Mouse (Mus musculus): ENCODE measurements around the gene Fam72a. TPM values are rescaled to one million over a fixed set of nuclear protein-coding genes. Genes with fewer than 3 reads are reported as not detected.

Gene Fam72a
- total RNA-seq, 2 experiments from 2014 or later, result 1.4 to 1.7 TPM

DNA sequence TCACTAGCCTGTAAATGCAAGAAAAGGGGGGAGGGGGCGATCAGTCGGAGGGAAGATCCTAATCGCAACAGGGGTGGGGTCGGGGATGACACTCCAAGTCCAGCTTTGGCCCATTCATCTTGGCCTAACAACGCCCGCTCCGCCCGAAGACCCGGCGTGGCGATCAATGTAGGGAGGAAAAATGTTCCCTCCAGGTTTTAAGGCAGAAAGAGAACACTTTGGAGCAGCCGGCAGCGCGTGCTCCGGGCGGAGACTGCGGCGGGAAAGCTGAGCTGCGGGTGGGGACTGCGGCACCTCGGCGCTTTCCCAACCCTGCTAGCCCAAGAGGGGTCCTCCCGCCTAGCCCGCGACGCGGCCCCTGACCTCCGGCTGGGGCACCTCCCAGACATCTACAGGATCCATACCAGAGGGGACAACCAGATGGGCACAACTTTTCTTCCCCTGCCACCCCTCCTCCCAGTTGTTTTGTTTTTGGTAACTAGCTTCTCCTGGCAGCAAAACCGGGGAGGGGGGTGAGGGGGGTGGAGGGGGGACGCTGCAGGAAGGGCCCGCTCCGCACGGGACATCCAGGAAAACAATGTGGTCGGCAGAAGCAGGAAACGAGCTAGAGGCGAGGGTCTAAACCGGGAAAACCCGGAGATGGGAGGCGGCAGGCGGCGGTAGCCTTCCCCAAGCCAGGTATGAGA lies 2.0 kb upstream of the Fam72a start:
- DNase-seq (ENCODE audit: extremely low spot score in 1 of 2, low spot score in 2 of 2), result peak; percentile 42 to 71
- intact Hi-C loops (cut with DNase I), result loop anchor here (5.0 kb wide), 2 partner anchors 98 to 228 kb away; no protein-coding TSS in a partner anchor

DNA sequence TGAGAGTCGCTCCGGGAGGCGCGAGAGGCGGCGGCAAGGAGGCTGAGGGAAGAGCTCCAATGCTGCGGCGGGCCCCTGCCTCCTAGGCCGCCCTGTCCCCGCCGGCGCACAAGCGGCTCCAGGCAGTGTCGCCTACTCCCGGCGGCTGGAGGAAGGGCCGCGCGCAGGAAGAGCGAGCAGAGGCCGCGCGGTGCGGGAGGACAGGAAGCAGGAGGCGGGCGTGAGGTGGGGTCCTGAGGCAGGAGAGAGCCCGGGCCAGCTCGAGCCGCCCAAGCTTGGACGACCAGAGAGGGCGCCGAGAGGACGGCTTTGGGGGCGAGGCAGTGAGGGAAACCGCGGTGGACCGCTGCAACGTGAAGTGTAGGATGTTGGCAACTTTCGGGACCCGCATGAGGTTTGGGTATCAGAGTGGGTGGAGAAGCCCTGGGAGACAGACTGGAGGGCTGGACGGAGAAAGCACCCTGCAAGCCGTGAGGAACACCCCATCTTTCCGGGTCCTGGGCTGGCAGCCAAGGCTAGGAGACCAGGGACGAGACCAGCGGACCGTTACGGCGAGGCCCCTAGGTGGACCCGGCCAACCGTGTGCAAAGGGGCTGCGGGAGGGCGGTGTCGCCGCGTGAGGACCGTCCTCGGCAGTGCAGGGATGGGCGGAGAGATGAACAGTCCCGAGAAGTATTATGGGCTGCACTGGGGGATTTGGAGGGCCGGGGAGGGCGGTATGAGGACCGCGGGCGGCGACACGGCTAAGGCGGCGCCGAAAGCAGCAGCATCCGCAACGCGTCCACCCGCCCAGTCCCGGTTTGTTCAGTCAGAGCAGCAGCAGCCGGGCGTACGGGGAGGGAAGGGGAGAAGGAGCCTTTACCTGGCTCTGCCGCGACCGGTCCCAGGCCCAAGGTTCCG lies 1.1 kb upstream of the Fam72a start:
- DNase-seq (ENCODE audit: extremely low spot score in 1 of 2, low spot score in 2 of 2), result peak; percentile 50 to 90
- intact Hi-C loops (cut with DNase I), result loop anchor here (5.0 kb wide), 2 partner anchors 99 to 229 kb away; no protein-coding TSS in a partner anchor

DNA sequence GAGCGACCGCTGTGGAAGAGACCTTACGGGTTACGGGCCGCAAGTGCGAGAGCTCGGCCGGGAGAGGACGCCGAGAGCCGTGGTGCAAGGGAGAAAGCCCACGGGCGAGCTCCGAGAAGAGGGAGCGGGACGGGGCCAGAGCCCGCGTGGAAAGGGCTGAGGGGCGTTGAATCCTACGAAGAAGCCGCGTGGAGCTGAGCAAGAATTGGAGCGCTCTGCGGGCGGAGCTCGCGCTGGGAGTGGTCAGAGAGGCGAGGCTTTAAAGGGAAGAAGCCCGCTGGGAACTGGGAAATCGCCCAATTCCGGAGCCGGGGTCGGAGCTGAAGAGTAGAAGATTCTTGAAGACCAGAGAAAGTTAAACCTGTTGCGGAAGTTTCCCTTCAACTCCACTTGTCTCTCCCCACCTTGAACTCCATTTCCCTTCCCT lies 391 bp downstream of the Fam72a start:
- peak; percentile 46 to 90 for DNase-seq (ENCODE audit: extremely low spot score in 1 of 2, low spot score in 2 of 2)
- intact Hi-C loops (cut with DNase I), result loop anchor here (5.0 kb wide), 2 partner anchors 101 to 231 kb away; no protein-coding TSS in a partner anchor

DNA sequence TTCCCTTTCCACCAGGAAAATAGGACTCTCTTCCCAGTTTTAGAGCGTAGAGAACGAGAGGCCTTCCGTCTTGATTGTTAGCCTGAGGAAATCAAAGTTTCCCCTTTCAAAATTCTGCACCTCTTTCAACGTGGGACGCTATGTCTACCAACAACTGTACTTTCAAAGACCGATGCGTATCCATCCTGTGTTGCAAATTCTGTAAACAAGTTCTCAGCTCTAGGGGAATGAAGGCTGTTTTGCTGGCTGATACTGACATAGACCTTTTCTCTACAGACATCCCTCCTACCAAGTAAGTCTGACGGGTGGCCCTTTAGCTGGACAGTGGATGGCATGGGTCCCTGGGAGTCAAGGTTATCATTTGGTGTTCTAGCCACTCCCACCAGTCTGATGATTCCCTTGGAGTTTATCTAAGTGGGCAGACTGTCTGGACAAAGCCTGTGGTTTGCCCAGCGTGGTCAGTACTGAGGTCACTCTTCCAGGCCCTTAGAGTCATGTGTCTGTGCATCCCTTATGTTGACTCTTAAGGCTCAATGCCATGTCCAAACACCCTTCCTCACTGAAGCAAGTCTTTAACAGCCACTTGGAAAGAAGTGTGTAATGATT lies 961 bp downstream of the Fam72a start:
- intact Hi-C loops (cut with DNase I), result loop anchor here (5.0 kb wide), 2 partner anchors 101 to 231 kb away; no protein-coding TSS in a partner anchor
- no peak for DNase-seq (ENCODE audit: extremely low spot score in 1 of 2, low spot score in 2 of 2)

DNA sequence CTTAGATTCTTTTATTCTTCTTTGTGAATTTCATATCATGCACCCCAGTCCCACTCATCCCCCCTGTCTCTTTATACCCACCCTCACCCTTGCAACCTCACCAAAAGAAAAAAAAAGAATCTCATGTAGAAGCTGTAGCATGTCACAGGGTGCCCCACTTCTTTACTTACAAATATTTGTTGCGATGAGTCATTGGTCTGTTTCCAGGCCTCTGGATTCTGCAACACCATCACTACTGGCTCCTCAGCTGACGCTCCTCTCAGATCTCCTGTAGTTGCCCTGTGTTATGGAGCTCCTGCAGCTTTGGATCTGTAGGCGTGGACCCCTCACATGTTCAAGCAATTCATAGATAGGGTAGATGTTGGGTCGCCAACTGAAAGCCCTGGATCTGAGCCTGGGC lies 12.1 kb downstream of the Fam72a start:
- DNase-seq (ENCODE audit: extremely low spot score in 1 of 2, low spot score in 2 of 2), result no peak
- intact Hi-C loops (cut with DNase I), result no loop called here

DNA sequence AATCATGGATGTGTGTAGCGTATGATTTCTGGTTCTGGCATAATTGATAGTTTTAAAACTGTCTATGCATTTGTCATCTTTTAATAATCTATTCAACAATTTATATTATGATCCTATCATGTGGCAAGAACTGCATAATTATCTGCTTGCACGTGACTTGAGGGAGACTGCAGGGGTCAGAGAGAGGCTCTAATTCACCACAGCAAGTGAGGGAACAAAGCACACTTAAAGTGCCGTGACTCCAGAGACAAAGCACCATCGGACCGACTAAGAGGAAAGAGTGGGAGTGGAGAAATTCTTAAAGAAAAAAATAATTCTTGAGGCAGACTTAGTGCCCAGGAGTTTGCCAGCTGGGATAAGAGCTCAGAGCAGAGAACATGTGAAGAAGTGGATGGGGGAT lies 13.1 kb downstream of the Fam72a start:
- no peak for DNase-seq (ENCODE audit: extremely low spot score in 1 of 2, low spot score in 2 of 2)
- intact Hi-C loops (cut with DNase I), result no loop called here

DNA sequence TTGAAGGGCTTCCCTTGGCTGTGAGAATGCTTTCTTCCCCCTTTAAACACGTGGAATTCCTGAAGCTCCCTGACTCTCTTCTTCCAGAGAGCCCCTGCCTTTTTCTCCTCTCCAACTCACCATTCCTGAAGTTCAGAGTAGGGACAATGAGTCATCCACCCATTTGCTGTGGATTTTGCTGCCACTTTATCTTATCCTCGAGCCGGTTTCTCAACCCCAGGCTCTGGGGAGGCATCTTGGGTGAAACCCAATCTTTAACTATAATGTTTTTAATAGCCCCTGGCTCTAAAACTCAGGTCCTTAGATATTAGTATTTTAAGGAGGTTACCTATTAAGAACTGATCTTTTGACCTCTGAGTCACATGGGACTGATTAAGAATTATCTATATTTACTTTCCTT lies 13.7 kb downstream of the Fam72a start:
- no peak for DNase-seq (ENCODE audit: extremely low spot score in 1 of 2, low spot score in 2 of 2)
- intact Hi-C loops (cut with DNase I), result no loop called here

DNA sequence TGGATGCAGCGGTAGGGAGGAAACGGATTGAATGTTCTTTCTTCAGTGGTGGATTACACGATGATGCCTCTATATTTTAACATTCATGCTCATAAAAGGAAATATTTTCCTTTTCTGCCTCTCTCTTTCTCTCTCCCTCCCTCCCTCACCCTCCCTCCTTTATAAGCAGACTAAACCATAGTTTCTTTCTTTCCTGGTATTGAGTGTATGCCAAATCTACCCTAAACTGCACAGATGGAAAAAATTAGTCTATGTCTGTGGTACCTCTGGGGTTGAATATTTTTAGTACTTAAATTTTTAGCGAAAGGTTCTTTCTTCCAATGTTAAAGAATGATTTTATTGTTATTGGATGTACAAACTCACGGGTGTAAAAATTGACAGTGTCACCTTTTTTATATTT lies 14.2 kb downstream of the Fam72a start:
- intact Hi-C loops (cut with DNase I), result no loop called here
- no peak for DNase-seq (ENCODE audit: extremely low spot score in 1 of 2, low spot score in 2 of 2)

DNA sequence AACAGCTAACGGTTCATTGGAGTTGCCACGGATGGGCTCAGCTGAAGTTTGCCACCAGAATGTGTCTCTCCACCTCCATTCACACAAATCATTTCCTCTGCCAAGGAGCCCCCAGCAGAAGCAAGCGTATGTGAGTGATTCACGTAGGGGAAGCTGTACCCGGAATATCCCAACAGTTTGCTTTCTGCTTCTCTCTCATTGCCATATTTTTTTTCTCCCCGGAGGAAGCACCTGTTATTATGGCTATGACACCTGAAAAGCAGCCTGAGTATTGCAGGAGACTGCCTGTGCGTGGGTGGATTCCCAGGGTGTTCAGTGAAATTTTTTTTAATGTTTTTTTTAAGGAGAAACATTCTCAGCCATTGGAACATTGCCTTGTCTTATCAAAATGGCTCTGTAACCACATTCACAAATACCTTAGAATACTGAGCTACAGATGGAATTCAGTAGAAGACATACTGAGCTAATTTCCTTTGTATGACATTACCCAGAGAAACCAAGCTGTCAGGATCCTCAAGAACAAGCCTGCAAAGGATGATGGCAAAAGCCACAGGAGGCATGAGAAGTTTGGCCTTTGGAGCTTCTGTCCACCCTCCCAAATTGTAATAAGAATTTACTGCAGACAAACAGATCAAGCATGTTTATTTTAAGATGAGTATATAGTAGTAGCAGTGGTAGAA lies 16.3 kb downstream of the Fam72a start:
- intact Hi-C loops (cut with DNase I), result no loop called here
- DNase-seq (ENCODE audit: extremely low spot score in 1 of 2, low spot score in 2 of 2), result peak in 1 of 2 experiments; percentile 59

DNA sequence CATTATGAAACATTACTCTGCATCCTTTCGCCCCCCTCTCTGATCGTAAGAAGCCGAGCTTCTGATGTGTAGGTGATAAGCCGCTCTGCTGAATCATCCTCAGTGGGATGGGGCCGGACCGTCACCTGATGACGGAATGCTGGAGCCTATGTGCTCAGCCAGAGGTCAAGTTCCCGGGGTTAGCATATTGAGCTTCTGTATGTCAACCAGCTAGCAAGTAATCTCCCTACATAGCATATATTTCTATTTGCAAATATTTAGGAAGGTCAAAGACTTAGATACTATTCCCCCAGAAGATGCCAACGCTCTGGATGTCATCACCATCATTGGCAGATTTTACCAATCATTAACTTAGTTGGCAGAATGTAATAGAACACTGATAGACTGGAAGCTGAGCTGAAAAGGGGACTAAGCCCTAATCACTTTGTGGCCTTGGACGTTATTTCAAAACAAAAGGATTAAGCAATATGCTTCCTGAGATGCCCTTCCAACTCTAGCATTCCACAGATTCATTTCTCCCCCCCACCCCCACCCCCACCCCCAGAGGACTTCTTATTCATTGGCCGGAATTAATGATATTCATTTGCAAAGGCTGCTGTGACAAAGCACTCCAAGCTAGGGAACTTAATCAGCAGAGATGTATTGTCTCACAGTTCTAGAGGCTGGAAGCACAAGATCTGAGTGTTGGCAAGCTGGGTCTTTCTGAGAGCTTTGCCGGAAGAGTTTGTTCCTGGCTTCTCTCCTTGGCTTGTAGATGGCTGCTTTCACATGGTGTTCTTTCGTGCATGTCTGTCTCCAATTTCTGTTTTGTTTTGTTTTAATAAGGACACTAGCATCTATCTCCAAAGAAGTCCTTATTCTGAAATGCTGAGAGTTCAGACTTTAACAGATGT lies 19.3 kb downstream of the Fam72a start:
- intact Hi-C loops (cut with DNase I), result loop anchor here (5.0 kb wide), 2 partner anchors 110 to 215 kb away; no protein-coding TSS in a partner anchor
- no peak for DNase-seq (ENCODE audit: extremely low spot score in 1 of 2, low spot score in 2 of 2)

DNA sequence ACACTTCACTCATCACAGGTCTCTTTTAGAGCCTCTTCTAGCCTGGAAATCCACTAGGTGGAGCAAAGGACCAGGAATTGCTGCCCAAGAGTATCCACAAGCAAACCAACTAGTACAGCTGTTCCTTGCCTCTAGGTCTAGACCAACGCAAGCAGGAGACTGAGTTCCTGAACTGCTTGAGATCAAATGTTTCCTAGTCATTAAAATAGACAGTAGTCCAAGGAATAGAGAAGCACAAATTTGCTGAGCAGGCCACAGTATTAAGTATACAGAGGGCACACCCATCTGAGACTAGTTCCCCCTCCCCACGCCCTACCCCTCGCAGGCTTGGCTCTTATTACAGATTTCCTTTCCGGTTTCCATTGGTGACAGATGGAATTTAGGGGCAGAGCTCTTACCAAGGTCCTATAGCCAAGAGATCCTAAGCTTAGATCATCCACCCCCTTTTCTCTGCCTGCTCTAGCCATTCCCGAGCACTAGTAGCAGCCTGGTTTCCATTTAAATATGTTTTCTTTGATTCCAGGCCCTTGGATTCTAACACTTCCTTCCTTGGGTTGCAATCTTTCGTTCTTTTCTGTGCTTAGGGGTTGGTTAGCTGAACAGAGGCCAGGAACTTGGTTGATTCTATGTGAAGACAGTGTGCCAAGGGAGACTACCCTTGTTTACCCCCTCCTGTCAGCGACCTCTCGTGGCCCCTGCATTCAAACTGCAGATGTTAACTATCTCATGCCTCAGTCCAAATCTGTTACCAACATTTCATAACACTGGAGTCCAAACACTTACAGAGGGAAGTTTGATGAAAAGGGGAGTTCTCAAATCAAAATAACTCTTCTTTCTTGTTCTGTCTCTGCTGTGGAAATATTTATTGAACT lies 21.0 kb downstream of the Fam72a start:
- intact Hi-C loops (cut with DNase I), result loop anchor here (5.0 kb wide), 2 partner anchors 109 to 214 kb away; no protein-coding TSS in a partner anchor
- peak in 1 of 2 experiments; percentile 63 for DNase-seq (ENCODE audit: extremely low spot score in 1 of 2, low spot score in 2 of 2)

DNA sequence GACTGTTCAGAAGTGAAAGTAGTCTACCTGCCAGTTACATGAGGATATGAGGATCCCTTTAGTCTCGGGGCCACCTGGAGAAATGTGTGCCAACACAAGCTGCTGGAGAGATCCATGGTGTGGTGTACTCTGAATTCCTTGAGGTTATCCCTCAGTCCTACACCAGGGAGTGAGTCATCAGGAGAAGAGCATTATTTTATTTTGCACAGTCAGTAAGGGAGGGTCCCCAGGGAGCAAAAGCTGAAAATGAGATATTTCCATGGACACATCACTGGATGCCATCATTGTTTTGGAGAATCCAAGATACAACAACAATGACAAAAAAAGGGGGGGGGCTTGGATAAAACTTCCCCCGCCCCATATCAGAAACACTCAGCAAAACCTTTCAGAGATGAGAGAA lies 24.3 kb downstream of the Fam72a start:
- DNase-seq (ENCODE audit: extremely low spot score in 1 of 2, low spot score in 2 of 2), result no peak
- intact Hi-C loops (cut with DNase I), result no loop called here

DNA sequence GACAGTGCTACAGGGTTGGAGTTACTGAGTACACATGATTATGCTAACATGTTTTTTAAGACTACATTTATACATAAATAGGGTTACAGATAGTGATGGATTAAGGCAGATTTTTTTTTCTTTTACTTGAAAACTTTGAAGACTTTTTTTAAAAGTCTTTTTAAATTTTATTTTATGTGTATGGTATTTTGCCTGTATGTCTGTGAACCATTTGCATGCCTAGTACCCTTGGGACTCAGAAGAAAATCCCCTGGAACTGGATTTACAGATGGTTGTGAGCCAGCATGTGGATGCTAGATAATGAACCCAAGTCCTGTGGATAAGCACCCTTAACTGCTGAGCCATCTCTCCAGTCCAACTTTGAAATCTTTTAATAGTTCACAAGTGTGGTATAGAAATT lies 25.7 kb downstream of the Fam72a start:
- intact Hi-C loops (cut with DNase I), result no loop called here
- DNase-seq (ENCODE audit: extremely low spot score in 1 of 2, low spot score in 2 of 2), result no peak

DNA sequence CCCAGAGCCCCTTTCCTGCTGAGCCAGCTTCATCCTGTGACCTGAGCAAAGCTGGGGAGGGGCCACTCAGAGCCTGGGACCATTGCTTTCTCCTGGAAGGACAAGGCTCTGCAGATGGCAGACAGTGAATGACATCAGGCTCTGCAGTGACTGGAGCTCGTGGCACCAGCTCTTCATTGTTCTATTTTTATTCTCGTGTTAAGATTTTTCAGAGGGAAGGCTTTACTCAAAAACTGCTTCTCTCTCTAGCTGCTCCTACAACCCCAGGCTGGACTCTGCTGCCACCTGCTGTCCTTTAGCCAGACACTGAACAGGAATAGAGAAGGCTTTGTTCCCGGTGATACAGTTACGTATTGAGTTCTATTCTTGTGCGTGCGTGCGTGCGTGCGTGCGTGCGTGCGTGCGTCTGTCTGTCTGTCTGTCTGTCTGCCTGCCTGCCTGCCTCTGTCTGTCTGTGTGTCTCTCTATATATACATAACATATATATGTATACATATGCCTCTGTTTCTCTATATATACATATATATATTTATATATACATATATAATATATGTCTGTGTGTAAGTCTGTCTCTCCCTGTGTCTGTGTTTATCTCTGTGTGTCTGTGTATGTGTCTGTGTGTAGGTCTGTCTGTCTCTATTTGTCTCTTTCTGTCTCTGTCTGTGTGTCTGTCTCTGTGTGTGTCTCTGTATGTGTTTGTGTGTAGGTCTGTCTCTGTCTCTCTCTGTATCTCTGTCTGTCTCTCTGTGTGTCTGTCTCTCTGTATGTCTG lies 27.5 kb downstream of the Fam72a start:
- peak; percentile 82 to 86 for DNase-seq (ENCODE audit: extremely low spot score in 1 of 2, low spot score in 2 of 2)
- intact Hi-C loops (cut with DNase I), result no loop called here

DNA sequence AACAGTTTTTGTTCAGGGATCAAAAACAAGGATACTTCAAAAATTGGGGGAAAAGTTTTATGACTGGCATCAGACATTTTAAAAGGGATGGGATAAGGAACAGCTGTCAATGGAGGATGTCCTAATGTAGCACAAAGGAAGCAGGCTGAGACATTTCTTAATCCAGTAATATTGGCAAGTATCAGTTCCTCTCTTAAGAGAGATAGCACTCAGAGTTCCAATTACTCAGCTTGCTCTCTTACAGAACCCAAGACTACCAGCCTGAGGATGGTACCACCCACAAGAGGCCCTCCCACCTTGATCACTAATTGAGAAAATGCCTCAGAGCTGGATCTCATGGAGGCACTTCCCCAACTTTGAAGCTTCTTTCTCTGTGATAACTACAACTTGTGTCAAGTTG lies 32.8 kb downstream of the Fam72a start:
- intact Hi-C loops (cut with DNase I), result no loop called here
- no peak for DNase-seq (ENCODE audit: extremely low spot score in 1 of 2, low spot score in 2 of 2)

DNA sequence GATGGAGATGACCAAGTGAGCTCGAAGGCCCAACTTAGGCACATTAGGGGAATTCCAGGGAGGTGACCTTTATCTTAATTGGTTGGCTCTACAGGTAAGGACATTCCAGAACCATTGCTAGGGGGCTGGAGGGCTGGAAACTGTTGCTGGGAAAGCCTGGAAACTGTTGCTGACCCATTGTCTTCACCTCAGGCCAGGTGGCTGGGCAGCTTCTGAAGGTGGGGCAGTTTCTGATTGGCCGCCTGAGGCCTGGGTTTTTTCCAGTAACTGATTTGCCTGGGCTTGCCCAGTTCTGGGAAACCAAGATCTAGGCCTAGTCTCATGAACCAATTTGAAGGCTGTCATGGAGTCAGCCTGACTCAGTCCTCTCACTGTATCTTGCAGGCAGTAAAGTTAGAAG lies 34.4 kb downstream of the Fam72a start:
- intact Hi-C loops (cut with DNase I), result no loop called here

More for the DNA sequence above, 34.4 kb downstream of the Fam72a start:
- no peak for DNase-seq (ENCODE audit: extremely low spot score in 1 of 2, low spot score in 2 of 2)

Measured in left cerebral cortex, postnatal 10 days (tissue).